Mouse (Mus musculus) stomach, postnatal 0 days (tissue): ENCODE measurements around the gene 1700025B11Rik.

Experiments used
- CTCF ChIP-seq: IDR thresholded peaks from 2 replicates; pipeline ENCODE4 v1.5.1; 2016; ENCODE audit warnings: antibody characterized with exemption, low read depth, mild to moderate bottlenecking, moderate library complexity
- EP300 ChIP-seq: optimal IDR thresholded peaks from 2 replicates; pipeline ENCODE3; 2016; ENCODE audit warnings: antibody characterized with exemption

DNA sequence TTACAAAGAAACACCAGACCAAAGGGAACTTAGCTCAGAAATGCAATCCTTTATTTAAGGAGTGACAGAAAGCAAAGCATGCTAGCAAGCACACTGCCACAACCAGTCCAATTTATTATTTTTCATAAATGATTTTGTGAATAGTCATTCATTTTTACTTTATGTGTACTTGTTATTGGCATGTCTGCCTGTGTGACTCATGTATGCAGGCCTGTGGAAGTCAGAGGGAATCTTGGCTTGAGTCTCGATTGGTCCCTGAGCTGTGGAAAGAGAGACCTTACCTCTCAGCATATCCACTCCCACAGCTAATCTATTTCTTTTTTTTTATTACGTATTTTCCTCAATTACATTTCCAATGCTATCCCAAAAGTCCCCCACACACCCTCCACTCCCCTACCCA, 17.1 kb upstream of the 1700025B11Rik start:
- TF ChIP-seq CTCF (no peak), EP300 (no peak)
